Mouse (Mus musculus): ENCODE results near the gene Hsfy2.

DNA sequence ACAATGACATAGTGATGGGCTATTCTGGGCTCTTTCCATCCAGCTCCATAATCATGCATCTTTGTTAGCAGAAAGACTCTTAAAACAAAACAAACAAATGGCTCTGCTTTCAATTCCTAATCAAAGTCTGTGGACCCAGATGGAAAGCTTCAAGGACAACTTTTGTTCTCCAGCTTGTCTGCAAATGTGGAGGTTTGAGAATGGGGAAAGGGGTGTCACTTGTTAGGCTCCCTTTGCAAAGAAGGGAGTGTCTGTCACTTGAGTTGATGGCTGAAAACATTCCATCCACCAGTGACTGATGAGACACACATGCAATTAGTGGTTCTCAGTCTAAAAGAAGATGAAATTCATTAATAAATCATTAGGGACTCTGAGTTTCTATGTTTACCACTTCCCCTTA is 47.3 kb upstream of the Hsfy2 start:
- TF ChIP-seq CTCF (IDR thresholded peaks at IDR 0.05; ENCODE audit: control insufficient read depth, insufficient read depth, low read length) (no peak), POLR2A (IDR thresholded peaks at IDR 0.05; ENCODE audit: borderline replicate concordance, control insufficient read depth, low read depth, low read length) (no peak)

Measured in bone marrow, adult 2 months (tissue).